Mouse (Mus musculus) limb, embryonic 10.5 days (tissue): ENCODE measurements around the gene Cog8. TPM values are rescaled to one million over a fixed set of nuclear protein-coding genes. Genes with fewer than 3 reads are reported as not detected.

Source experiments
- DNase-seq: peaks from one replicate; pipeline ENCODE4 v3.0.0-alpha.2; 2017; ENCODE audit warnings: low spot score
- H3K27ac ChIP-seq: fragments of 300-500 bp; sonication (generic); 2 replicates; pipeline ENCODE4 v1.5.1; 2016; ENCODE audit warnings: mild to moderate bottlenecking
- H3K27me3 ChIP-seq: fragments of 300-500 bp; sonication (generic); 2 replicates; pipeline ENCODE4 v1.6.1; 2016; ENCODE audit warnings: low read depth, mild to moderate bottlenecking; ENCODE audit not compliant: poor library complexity, severe bottlenecking
- H3K36me3 ChIP-seq: fragments of 300-500 bp; sonication (generic); 2 replicates; pipeline ENCODE4 v1.6.1; 2016; ENCODE audit warnings: mild to moderate bottlenecking, moderate library complexity
- H3K4me1 ChIP-seq: fragments of 300-500 bp; sonication (generic); 2 replicates; pipeline ENCODE4 v1.6.1; 2016
- H3K4me3 ChIP-seq: fragments of 300-500 bp; sonication (generic); 2 replicates; pipeline ENCODE4 v1.5.1; 2016; ENCODE audit warnings: mild to moderate bottlenecking, moderate library complexity
- H3K9me3 ChIP-seq: fragments of 300-500 bp; sonication (generic); replicated peaks from 2 replicates; pipeline ENCODE4 v1.6.1; 2016; ENCODE audit warnings: mild to moderate bottlenecking
- WGBS: fragments of 180-500 bp; shearing (Covaris S2); methylation state at CpG from one replicate; pipeline ENCODE4 v1.1.7; 2016; 5-methylcytosine and 5-hydroxymethylcytosine counted together
- polyA plus RNA-seq: library from polyadenylated mRNA; unstranded; fragments of >200 nt; fragmentation: Nextera tagmentation; extraction: Ambion mirVana; gene quantifications from 2 replicates; pipeline ENCODE4 v1.2.1, GENCODE M21; 2016

Gene Cog8
- 41.8 and 46.1 TPM in 2 replicates for polyA plus RNA-seq

DNA sequence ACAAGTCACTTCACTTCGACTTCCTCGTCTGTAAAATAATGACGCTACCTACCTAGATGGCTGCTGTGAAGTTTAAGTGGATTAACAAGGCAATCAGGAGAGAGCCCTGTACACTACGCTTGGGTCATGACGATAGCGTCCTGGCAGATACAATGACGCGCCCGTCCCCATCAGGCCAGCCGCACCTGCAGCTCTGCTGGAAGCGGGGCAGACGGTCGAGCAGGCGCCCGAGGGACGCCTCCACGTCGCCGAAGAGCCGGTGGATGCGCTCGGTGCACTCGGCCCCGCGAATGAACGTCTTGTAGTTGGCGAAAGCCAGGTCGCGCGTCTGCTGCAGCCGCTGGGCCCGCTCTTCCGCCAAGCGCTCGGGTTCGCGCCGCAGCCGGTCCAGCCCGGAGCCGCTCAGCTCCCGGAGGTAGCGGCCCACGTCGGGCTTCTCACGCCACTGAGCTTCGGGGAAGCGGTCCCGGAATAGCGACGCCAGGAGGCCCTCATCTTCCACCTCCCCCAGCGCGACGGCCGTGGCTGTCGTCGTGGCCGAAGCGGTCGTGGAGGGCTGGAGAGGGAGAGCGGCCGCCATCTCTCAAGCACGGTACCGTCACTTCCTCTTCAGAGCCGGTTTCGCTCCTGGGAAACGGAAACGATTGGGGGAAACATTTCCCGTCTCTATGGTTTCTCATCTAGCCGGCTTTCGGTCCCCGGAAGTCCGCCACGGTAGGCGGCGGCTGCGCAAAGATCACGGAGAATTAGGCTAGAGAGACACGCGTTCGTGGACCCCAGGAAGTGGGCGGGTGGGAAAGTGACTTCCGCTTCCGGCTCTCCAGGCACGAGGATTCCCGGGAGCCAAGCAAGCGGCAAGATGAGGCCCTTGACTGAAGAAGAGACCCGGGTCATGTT lies at the start of gene Cog8, which contains the start of gene Nip7:
TSS of gene Cog8 (minus strand) at position 614 of the 897 bp plus-strand sequence.
TSS of gene Nip7 (plus strand) at position 802 of the 897 bp plus-strand sequence.
- peak within 1 kb of the TSS; percentile 89 for H3K27ac ChIP-seq
- no peaks in the 10 kb centered on the region for H3K27me3 ChIP-seq
- H3K4me3 ChIP-seq = peak within 1 kb of the TSS; percentile 82
- under 1% methylated on average over 88 of the region's 88 CpGs for whole genome bisulfite sequencing
- H3K36me3 ChIP-seq = peaks cover 73% of the 10 kb centered on the region
- DNase-seq = peak; percentile 97
- H3K9me3 ChIP-seq = no peaks in the 10 kb centered on the region
- peaks cover 16% of the 10 kb centered on the region for H3K4me1 ChIP-seq

DNA sequence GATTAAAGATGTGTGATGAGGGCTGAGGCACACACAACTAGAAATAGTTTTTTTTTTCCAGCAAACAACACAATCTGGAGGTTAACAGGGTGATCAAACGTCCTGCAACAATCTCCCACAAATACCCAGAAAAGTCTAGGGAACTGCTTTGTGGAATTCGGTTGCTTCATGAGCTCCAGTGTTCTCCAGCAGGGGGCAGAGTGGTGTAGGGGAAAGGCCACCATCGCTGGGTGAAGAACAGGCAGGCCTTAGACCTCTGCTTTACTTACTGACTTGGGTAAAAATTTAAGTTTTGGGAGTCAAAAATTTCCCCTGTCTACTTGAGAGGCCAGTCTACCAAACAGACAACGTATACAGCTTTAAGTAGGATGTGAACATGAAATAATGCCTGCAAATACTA lies 48.1 kb upstream of the Cog8 start:
- Histone ChIP-seq H3K36me3 (no peaks in the 10 kb centered on the region), H3K27ac (no peak overlapping the region), H3K4me1 (peaks cover 6% of the 10 kb centered on the region), H3K27me3 (no peaks in the 10 kb centered on the region), H3K4me3 (no peak overlapping the region), H3K9me3 (no peaks in the 10 kb centered on the region)
- peak; percentile 87 for DNase-seq
- WGBS = 9% methylated on average over 4 of the region's 4 CpGs

GRCm38 (mm10) chr8:107100635-107101034 lies 44.1 kb upstream of the Cog8 start:
- Histone ChIP-seq H3K36me3 (no peaks in the 10 kb centered on the region), H3K27me3 (no peaks in the 10 kb centered on the region), H3K4me3 (no peak overlapping the region), H3K4me1 (no peaks in the 10 kb centered on the region), H3K9me3 (no peaks in the 10 kb centered on the region), H3K27ac (no peak overlapping the region)
- 93% methylated on average over 2 of the region's 2 CpGs for WGBS
- no peak for DNase-seq

DNA sequence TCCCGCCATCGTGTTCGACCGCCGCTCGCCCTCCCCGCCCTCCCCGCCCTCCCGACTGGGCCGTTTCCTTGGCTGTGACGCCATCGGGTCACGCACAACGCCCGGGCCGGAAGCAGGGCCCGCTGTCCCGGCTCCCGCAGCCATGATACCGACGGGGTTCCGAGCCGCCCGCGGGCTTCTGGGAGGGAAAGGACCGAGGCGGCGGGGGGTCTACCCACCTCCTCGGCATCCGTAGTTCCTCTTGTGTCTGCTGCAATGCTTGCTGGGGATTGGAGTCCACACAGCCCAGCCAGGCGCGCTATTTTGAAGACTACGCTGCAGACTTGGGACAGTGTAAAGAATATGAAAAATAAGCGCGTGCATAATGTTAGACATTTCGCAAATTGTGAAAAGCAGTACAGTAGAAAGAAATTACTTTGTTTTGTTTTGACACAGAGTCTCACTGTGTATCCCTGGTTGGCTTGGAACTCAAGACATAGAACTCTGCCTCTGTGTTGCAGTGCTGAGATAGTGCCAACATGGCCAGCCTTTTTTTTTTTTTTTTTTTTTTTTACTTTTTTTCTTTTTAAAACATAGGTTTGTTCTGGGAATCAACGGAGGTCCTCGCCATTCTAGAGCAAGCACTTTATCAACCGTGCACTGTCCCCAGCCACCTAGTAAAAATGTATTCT lies 40.0 kb upstream of the Cog8 start, which contains the start of gene Terf2:
TSS of gene Terf2 (minus strand) at position 182 of the 671 bp plus-strand sequence.
- H3K9me3 ChIP-seq = no peaks in the 10 kb centered on the region
- peak; percentile 99 for DNase-seq
- H3K27me3 ChIP-seq = no peaks in the 10 kb centered on the region
- peak within 1 kb of the TSS; percentile 97 for H3K4me3 ChIP-seq
- H3K4me1 ChIP-seq = peaks cover 16% of the 10 kb centered on the region
- peaks cover 32% of the 10 kb centered on the region for H3K36me3 ChIP-seq
- 3% methylated on average over 39 of the region's 39 CpGs for WGBS
- H3K27ac ChIP-seq = peak within 1 kb of the TSS; percentile 98

DNA sequence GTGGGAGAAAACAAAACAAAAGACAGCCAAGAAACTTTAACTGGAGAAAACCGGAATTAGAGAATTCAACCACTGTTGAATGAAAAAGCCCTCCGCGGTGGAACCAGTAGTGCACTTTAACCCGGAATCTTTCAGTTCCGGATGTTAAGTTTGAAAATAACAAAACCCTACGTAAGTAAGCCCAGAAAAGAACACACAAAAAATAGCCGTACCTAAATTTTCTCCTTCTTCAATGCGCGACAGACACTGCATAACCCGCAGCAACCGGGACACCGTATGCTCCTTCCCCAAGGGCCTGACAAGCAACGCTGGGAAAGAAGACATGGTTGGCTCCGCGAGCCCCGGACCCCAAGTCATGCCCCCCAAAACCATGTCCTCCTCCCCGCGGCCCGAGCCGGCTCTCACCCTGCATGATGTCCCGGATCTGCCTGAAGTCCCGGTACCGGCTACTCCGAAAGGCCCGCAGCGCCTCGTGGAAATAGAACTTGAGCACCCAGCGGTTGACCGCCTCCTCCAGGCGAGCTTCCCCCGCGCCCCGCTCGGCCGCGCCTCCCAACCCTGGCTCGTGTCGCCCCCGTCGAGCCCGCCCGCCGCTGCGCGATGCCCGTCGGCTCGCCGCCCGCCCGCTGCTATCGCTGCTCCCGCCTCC lies 39.4 kb upstream of the Cog8 start:
- no peaks in the 10 kb centered on the region for H3K27me3 ChIP-seq
- peak overlapping the region; percentile 98 for H3K27ac ChIP-seq
- DNase-seq = no peak
- whole genome bisulfite sequencing = 1% methylated on average over 48 of the region's 53 CpGs
- H3K9me3 ChIP-seq = no peaks in the 10 kb centered on the region
- H3K4me3 ChIP-seq = peak overlapping the region; percentile 97
- H3K4me1 ChIP-seq = peaks cover 16% of the 10 kb centered on the region
- H3K36me3 ChIP-seq = peaks cover 38% of the 10 kb centered on the region

DNA sequence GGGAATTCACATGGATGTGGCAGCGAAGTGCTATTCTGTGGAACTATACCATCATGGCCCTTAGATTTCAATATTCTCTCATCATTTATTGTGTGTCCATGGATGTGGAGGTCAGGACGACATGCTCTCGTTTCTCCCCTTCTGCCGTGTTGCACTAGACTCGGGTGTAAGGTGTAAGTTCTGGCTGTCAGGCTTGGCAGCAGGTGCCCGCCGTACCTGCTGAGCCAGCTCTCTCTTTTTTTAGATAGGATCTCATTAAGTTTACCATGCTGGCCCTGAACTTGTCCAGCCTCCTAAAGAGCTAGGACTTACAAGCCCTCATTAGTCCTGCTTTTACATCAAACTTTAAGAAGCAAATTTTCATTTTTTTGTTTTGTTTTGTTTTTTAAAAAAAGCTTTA lies 34.0 kb upstream of the Cog8 start:
- peaks cover 88% of the 10 kb centered on the region for H3K36me3 ChIP-seq
- H3K27ac ChIP-seq = no peak overlapping the region
- H3K4me3 ChIP-seq = no peak overlapping the region
- H3K27me3 ChIP-seq = no peaks in the 10 kb centered on the region
- DNase-seq = no peak
- 93% methylated on average over 7 of the region's 7 CpGs for WGBS
- peaks cover 16% of the 10 kb centered on the region for H3K4me1 ChIP-seq
- H3K9me3 ChIP-seq = no peaks in the 10 kb centered on the region

- H3K36me3 ChIP-seq = peaks cover 94% of the 10 kb centered on the region
- DNase-seq = no peak
- H3K9me3 ChIP-seq = no peaks in the 10 kb centered on the region
- no peaks in the 10 kb centered on the region for H3K27me3 ChIP-seq
- 96% methylated on average over 5 of the region's 5 CpGs for WGBS
- H3K27ac ChIP-seq = no peak overlapping the region
- no peaks in the 10 kb centered on the region for H3K4me1 ChIP-seq
- no peak overlapping the region for H3K4me3 ChIP-seq
Measured at GRCm38 (mm10) chr8:107088526-107089063, 32.1 kb upstream of the Cog8 start.

- 97% methylated on average over 5 of the region's 5 CpGs for WGBS
- Histone ChIP-seq H3K27ac (no peak overlapping the region), H3K4me3 (no peak overlapping the region), H3K27me3 (no peaks in the 10 kb centered on the region), H3K9me3 (no peaks in the 10 kb centered on the region), H3K36me3 (peaks cover 96% of the 10 kb centered on the region), H3K4me1 (no peaks in the 10 kb centered on the region)
- no peak for DNase-seq
Measured at GRCm38 (mm10) chr8:107086018-107086417, 29.5 kb upstream of the Cog8 start.

- H3K4me3 ChIP-seq = no peak overlapping the region
- no peaks in the 10 kb centered on the region for H3K9me3 ChIP-seq
- H3K4me1 ChIP-seq = no peaks in the 10 kb centered on the region
- no peaks in the 10 kb centered on the region for H3K27me3 ChIP-seq
- no peak for DNase-seq
- H3K27ac ChIP-seq = no peak overlapping the region
- 97% methylated on average over 17 of the region's 17 CpGs for WGBS
- H3K36me3 ChIP-seq = peaks cover 96% of the 10 kb centered on the region
Measured at GRCm38 (mm10) chr8:107085358-107085757, 28.9 kb upstream of the Cog8 start.

DNA sequence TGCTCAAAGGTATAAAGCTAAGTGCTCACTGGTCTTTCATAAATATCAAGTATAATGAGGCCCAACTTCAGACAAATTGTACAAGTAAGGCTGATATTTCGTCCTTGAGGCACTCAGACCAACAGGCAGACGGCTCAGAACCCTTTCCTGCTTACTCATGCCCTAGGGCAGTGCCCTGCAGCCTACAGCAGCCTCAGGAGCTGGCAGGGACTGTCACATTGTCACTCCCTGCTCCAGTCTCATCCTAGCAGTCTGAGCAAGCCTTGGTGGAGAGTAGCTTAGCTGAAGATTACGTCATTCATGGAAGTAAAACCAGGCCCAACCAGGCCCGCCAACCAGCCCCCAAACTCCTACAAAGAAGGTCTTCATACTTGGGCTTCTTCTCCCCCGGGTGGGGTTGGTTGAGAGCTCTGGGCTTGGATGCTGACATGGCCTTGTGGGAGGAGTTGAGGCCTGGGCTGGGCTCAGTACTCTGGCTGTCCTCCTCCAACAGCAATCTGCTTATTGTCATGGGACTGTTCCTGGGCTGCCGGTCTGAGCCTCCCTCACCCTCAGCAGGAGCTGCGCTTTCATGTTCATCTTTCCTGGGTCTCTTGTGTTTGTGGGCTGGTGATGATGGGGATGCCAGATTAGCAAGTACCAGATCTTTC lies 19.9 kb upstream of the Cog8 start:
- no peak for DNase-seq
- Histone ChIP-seq H3K4me1 (peaks cover 4% of the 10 kb centered on the region; the same call in 1 of the 2 replicates), H3K27ac (no peak overlapping the region), H3K36me3 (peaks cover 99% of the 10 kb centered on the region), H3K4me3 (no peak overlapping the region), H3K9me3 (no peaks in the 10 kb centered on the region), H3K27me3 (no peaks in the 10 kb centered on the region)
- WGBS = 94% methylated on average over 7 of the region's 7 CpGs

- 94% methylated on average over 1 of the region's 1 CpGs for WGBS
- Histone ChIP-seq H3K4me3 (no peak overlapping the region), H3K27me3 (no peaks in the 10 kb centered on the region), H3K4me1 (peaks cover 4% of the 10 kb centered on the region; the same call in 1 of the 2 replicates), H3K9me3 (no peaks in the 10 kb centered on the region), H3K27ac (no peak overlapping the region), H3K36me3 (peaks cover 99% of the 10 kb centered on the region)
- DNase-seq = no peak
Measured at GRCm38 (mm10) chr8:107074128-107074527, 17.6 kb upstream of the Cog8 start.

GRCm38 (mm10) chr8:107073706-107074105 lies 17.2 kb upstream of the Cog8 start:
- Histone ChIP-seq H3K36me3 (peaks cover 99% of the 10 kb centered on the region), H3K4me1 (peaks cover 4% of the 10 kb centered on the region; the same call in 1 of the 2 replicates), H3K27ac (no peak overlapping the region), H3K4me3 (no peak overlapping the region), H3K27me3 (no peaks in the 10 kb centered on the region), H3K9me3 (no peaks in the 10 kb centered on the region)
- whole genome bisulfite sequencing = 84% methylated on average over 4 of the region's 4 CpGs
- DNase-seq = no peak
